Mouse (Mus musculus): ENCODE data around the gene A330070K13Rik. TPM values are rescaled to one million over a fixed set of nuclear protein-coding genes. Genes with fewer than 3 reads are reported as not detected.

The A330070K13Rik gene
- not detected in 2 replicates for polyA plus RNA-seq (2014; fragmentation: Nextera tagmentation; extraction: Ambion mirVana)

DNA sequence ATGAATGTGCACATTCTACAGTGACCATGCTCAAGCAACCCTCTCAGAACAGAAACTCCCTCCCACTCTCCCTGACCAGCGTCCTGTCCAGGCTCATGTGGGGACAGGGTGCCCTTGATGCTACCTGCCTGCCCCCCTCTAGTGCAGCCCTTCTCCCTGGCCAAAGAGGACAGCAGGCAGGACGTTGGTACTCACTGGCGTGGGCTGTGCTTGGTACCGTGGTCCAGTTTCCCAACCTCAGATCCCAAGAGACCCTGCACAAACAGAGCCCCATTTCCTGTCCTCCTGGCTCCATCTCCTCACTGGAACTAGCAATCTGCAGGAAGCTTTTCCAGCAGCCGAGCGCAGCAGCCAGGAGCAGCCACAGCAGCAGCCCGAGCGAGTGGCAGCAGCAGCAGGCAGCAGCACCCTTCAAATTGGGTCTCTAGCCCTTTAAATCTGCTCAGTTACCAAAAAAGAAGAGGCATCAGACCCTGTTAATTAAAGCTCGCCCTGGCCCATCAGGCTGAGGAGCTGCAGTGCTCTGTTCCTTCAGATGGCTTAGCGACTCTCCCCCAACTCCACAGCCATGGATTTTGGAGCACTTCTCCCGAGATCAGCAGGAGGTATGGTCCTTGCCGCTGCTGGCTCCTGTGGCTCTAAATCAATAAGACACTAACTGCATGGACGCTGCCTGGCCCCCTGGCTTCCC lies at the start of gene A330070K13Rik:
TSS of gene A330070K13Rik (minus strand) at position 410 of the 691 bp plus-strand sequence.
- Histone ChIP-seq H3K4me1 (ENCODE audit: control insufficient read depth, insufficient read depth, low read length) (no peaks in the 10 kb centered on the region), H3K4me2 (ENCODE audit: low read length) (peak within 1 kb of the TSS; percentile 34), H3K9ac (ENCODE audit: low read length) (no peak within 1 kb of the TSS), H3K27me3 (replicated peaks; ENCODE audit: control insufficient read depth, insufficient read depth, low read length) (no peaks in the 10 kb centered on the region), H3K27ac (ENCODE audit: low read depth, low read length) (no peak within 1 kb of the TSS), H3K9me3 (replicated peaks; ENCODE audit: control insufficient read depth, low read length) (no peaks in the 10 kb centered on the region), H3K36me3 (ENCODE audit: control insufficient read depth, insufficient read depth, low read length) (no peaks in the 10 kb centered on the region), H3K4me3 (ENCODE audit: low read depth, low read length) (no peak within 1 kb of the TSS)
- peak; percentile 26 for DNase-seq (ENCODE audit: low spot score)
- ATAC-seq = no peak
- WGBS = 13% methylated on average over 13 of the region's 13 CpGs

DNA sequence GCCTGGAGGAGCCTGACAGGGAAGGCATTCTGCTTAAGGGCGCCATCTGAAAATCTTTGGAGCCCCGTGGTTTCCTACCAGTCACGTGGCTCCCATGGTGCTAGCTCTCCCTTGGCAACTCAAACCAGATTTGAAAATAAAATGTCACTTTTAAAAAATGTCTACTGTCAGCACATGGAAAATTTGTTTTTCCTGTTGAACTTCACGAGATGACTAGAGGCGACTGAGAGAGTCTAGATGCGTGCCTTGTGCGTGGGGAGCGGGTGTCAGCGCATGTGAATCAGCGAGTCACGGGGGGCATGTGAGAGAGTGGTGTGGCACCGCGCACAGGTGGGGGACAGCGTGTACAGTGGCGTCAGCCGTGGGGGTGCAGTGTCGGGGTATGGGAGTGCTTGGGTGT lies 27.1 kb upstream of the A330070K13Rik start:
- WGBS = 95% methylated on average over 17 of the region's 17 CpGs
- Histone ChIP-seq H3K9ac (ENCODE audit: low read length) (no peak overlapping the region), H3K4me2 (ENCODE audit: low read length) (no peak overlapping the region), H3K4me1 (ENCODE audit: control insufficient read depth, insufficient read depth, low read length) (no peaks in the 10 kb centered on the region), H3K27ac (ENCODE audit: low read depth, low read length) (no peak overlapping the region), H3K9me3 (replicated peaks; ENCODE audit: control insufficient read depth, low read length) (0 out of 2 replicates have a peak, but pooled peaks cover 5% of the 10 kb centered on the region), H3K36me3 (ENCODE audit: control insufficient read depth, insufficient read depth, low read length) (no peaks in the 10 kb centered on the region), H3K27me3 (replicated peaks; ENCODE audit: control insufficient read depth, insufficient read depth, low read length) (no peaks in the 10 kb centered on the region), H3K4me3 (ENCODE audit: low read depth, low read length) (no peak overlapping the region)
- ATAC-seq = no peak
- DNase-seq (ENCODE audit: low spot score) = no peak

DNA sequence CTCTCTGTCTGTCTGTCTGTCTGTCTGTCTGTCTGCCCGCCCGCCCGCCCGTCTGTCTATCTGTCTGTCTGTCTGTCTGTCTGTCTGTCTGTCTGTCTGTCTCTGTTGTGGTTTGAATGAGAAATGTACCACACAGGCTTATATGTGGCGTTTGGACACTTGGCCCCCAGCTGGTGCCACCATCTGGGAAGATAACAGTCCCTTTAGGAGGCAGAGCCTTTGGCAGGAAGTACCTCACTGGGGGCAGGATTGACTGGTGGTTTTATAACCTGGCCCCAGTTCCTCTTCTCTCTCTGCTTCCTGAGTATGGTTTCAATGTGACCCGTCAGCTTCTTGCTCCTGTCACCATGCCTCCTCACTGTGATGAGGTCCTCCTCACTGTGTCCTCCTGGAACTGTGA lies 25.3 kb upstream of the A330070K13Rik start:
- no peak overlapping the region for H3K27ac ChIP-seq (ENCODE audit: low read depth, low read length)
- no peaks in the 10 kb centered on the region for H3K4me1 ChIP-seq (ENCODE audit: control insufficient read depth, insufficient read depth, low read length)
- no peak overlapping the region for H3K4me2 ChIP-seq (ENCODE audit: low read length)
- H3K36me3 ChIP-seq (ENCODE audit: control insufficient read depth, insufficient read depth, low read length) = no peaks in the 10 kb centered on the region
- no peak overlapping the region for H3K4me3 ChIP-seq (ENCODE audit: low read depth, low read length)
- H3K9me3 ChIP-seq (replicated peaks; ENCODE audit: control insufficient read depth, low read length) = 0 out of 2 replicates have a peak, but pooled peaks cover 5% of the 10 kb centered on the region
- no peak for ATAC-seq
- no peaks in the 10 kb centered on the region for H3K27me3 ChIP-seq (replicated peaks; ENCODE audit: control insufficient read depth, insufficient read depth, low read length)
- 87% methylated on average over 6 of the region's 6 CpGs for WGBS
- no peak overlapping the region for H3K9ac ChIP-seq (ENCODE audit: low read length)
- no peak for DNase-seq (ENCODE audit: low spot score)

DNA sequence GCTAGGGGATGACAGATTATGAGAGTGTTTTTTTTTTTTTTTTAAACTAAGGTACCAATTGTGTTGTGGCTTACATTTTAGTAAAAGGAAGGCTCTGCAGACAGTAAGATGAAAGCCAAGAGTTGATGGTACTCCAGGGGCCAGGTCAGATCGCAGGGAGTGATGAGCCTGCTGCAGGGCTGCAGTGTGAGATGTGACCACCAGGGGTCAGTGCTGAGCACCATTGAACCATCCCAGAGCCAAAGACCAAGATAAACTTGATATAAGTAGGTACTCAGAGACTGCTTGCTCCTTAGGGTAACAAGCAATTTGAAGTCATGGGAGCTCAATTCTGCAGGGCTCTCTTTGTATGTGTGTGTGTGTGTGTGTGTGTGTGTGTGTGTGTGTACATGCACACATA lies 20.8 kb upstream of the A330070K13Rik start:
- H3K36me3 ChIP-seq (ENCODE audit: control insufficient read depth, insufficient read depth, low read length) = no peaks in the 10 kb centered on the region
- 42% methylated on average over 1 of the region's 1 CpGs for WGBS
- H3K4me1 ChIP-seq (ENCODE audit: control insufficient read depth, insufficient read depth, low read length) = no peaks in the 10 kb centered on the region
- no peak overlapping the region for H3K4me3 ChIP-seq (ENCODE audit: low read depth, low read length)
- ATAC-seq (no peak), DNase-seq (ENCODE audit: low spot score) (peak; percentile 58)
- no peak overlapping the region for H3K9ac ChIP-seq (ENCODE audit: low read length)
- no peaks in the 10 kb centered on the region for H3K9me3 ChIP-seq (replicated peaks; ENCODE audit: control insufficient read depth, low read length)
- no peak overlapping the region for H3K27ac ChIP-seq (ENCODE audit: low read depth, low read length)
- no peak overlapping the region for H3K4me2 ChIP-seq (ENCODE audit: low read length)
- H3K27me3 ChIP-seq (replicated peaks; ENCODE audit: control insufficient read depth, insufficient read depth, low read length) = no peaks in the 10 kb centered on the region

- no peaks in the 10 kb centered on the region for H3K9me3 ChIP-seq (replicated peaks; ENCODE audit: control insufficient read depth, low read length)
- no peak overlapping the region for H3K4me2 ChIP-seq (ENCODE audit: low read length)
- ATAC-seq (no peak), DNase-seq (ENCODE audit: low spot score) (no peak)
- H3K9ac ChIP-seq (ENCODE audit: low read length) = no peak overlapping the region
- H3K4me3 ChIP-seq (ENCODE audit: low read depth, low read length) = no peak overlapping the region
- H3K27ac ChIP-seq (ENCODE audit: low read depth, low read length) = no peak overlapping the region
- H3K36me3 ChIP-seq (ENCODE audit: control insufficient read depth, insufficient read depth, low read length) = no peaks in the 10 kb centered on the region
- no peaks in the 10 kb centered on the region for H3K4me1 ChIP-seq (ENCODE audit: control insufficient read depth, insufficient read depth, low read length)
- WGBS = 93% methylated on average over 8 of the region's 8 CpGs
- no peaks in the 10 kb centered on the region for H3K27me3 ChIP-seq (replicated peaks; ENCODE audit: control insufficient read depth, insufficient read depth, low read length)
Measured at GRCm38 (mm10) chr5:130400136-130400917, 15.9 kb upstream of the A330070K13Rik start.

DNA sequence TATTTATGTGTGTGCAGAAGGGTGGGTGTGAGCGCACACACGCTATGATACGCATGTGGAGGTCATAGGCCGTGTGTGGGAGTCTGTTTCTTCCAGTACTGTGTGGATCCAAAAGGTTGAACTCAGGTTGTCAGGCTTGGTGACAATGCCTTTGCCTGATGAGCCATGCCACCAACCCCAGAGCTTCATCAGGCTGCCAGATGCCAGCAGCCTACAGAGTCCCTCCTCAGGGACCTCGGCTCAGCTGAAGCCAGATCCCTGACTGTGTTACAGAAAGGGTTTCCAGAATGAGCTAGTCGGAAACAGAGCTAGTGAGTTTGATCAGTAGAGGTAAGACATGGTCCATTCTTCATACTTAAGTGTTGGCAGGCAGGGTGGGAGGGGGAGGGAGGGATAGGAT lies 10.7 kb upstream of the A330070K13Rik start:
- Histone ChIP-seq H3K27ac (ENCODE audit: low read depth, low read length) (no peak overlapping the region), H3K4me1 (ENCODE audit: control insufficient read depth, insufficient read depth, low read length) (peaks cover 3% of the 10 kb centered on the region; the same call in 1 of the 2 replicates), H3K9me3 (replicated peaks; ENCODE audit: control insufficient read depth, low read length) (no peaks in the 10 kb centered on the region), H3K9ac (ENCODE audit: low read length) (no peak overlapping the region), H3K4me2 (ENCODE audit: low read length) (no peak overlapping the region), H3K27me3 (replicated peaks; ENCODE audit: control insufficient read depth, insufficient read depth, low read length) (no peaks in the 10 kb centered on the region), H3K4me3 (ENCODE audit: low read depth, low read length) (no peak overlapping the region), H3K36me3 (ENCODE audit: control insufficient read depth, insufficient read depth, low read length) (no peaks in the 10 kb centered on the region)
- ATAC-seq (no peak), DNase-seq (ENCODE audit: low spot score) (no peak)
- WGBS = 82% methylated on average over 6 of the region's 6 CpGs

DNA sequence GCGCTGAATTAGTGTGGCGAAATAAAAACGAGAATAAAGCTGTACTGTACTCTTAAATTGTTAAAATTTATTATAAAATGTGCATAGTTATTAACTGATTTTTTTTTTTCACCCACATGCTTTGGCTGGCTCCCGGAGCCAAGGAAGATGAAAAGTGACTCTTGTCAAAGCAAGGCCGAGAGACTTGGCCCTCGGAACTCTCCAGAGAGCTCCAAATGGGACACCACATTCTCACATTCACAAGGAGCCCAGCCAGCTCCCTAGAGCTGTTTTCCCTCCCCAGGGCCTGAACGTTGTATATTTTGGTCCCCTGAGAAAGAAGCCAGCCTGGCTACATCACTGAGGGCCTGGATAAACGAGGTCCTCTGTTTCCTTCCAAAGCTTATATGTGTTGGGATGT lies 10.0 kb upstream of the A330070K13Rik start:
- Histone ChIP-seq H3K36me3 (ENCODE audit: control insufficient read depth, insufficient read depth, low read length) (no peaks in the 10 kb centered on the region), H3K4me3 (ENCODE audit: low read depth, low read length) (no peak overlapping the region), H3K27me3 (replicated peaks; ENCODE audit: control insufficient read depth, insufficient read depth, low read length) (no peaks in the 10 kb centered on the region), H3K9me3 (replicated peaks; ENCODE audit: control insufficient read depth, low read length) (no peaks in the 10 kb centered on the region), H3K4me2 (ENCODE audit: low read length) (no peak overlapping the region), H3K27ac (ENCODE audit: low read depth, low read length) (no peak overlapping the region), H3K4me1 (ENCODE audit: control insufficient read depth, insufficient read depth, low read length) (peaks cover 3% of the 10 kb centered on the region; the same call in 1 of the 2 replicates), H3K9ac (ENCODE audit: low read length) (no peak overlapping the region)
- DNase-seq (ENCODE audit: low spot score) (no peak), ATAC-seq (no peak)
- whole genome bisulfite sequencing = 80% methylated on average over 8 of the region's 8 CpGs

- no peak overlapping the region for H3K27ac ChIP-seq (ENCODE audit: low read depth, low read length)
- H3K9ac ChIP-seq (ENCODE audit: low read length) = no peak overlapping the region
- no peaks in the 10 kb centered on the region for H3K36me3 ChIP-seq (ENCODE audit: control insufficient read depth, insufficient read depth, low read length)
- ATAC-seq = no peak
- no peak overlapping the region for H3K4me2 ChIP-seq (ENCODE audit: low read length)
- H3K4me1 ChIP-seq (ENCODE audit: control insufficient read depth, insufficient read depth, low read length) = peaks cover 3% of the 10 kb centered on the region; the same call in 1 of the 2 replicates
- 48% methylated on average over 8 of the region's 8 CpGs for WGBS
- no peaks in the 10 kb centered on the region for H3K27me3 ChIP-seq (replicated peaks; ENCODE audit: control insufficient read depth, insufficient read depth, low read length)
- DNase-seq (ENCODE audit: low spot score) = peak; percentile 15
- no peak overlapping the region for H3K4me3 ChIP-seq (ENCODE audit: low read depth, low read length)
- no peaks in the 10 kb centered on the region for H3K9me3 ChIP-seq (replicated peaks; ENCODE audit: control insufficient read depth, low read length)
Measured at GRCm38 (mm10) chr5:130393618-130394355, 9.4 kb upstream of the A330070K13Rik start.

Data from forebrain, embryonic 14.5 days (tissue).